In the genomic region with DNA sequence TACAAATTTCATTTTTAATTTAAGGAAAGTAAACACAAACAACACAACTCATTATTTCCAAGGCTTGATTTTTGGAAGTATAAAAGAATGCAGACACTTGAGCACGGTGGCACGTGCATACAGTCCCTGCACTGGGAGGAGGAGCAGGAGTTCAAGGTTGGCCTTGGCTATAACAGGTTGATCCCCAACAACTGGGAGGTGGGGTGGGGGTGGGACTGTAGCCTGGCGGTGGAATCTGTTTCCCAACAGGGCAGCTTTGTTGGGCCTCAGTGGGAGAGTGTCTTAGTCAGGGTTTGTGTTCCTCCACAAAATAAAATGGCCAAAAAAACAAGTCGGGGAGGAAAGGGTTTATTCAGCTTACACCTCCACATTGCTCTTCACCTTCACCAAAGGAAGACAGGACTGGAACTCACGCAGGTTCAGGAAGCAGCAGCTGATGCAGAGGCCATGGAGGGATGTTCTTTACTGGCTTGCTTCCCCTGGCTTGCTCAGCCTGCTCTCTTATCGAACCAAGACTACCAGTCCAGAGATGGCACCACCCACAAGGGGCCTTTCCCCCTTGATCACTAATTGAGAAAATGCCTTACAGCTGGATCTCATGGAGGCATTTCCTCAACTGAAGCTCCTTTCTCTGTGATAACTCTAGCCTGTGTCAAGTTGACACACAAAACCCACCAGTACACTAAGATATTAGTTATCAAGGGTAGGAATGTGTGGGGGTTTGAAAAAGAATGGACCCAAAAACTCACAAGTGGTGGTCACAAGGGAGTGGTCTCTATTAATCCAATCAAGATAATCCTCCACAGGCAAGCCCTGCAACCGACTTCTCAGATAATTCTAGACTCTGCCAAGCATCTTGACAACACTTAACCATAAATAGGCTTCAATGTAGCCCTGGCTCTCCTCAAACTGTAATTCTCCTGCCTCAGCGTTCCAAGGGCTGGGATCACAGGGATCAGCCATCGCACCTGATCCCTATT, we compare ENCODE assay signal across 1 mouse cellular context.
TF ChIP-seq lines count a peak whose summit lies in the region.

No protein-coding gene starts in this region.

TF ChIP-seq in CH12.LX, 34 proteins besides CTCF, POLR2A, EP300 and RAD21:
- no peak for TF ChIP-seq NELFE (IDR thresholded peaks at IDR 0.05; ENCODE audit: low read depth, low read length)
- TF ChIP-seq GABPA (IDR thresholded peaks at IDR 0.05; ENCODE audit: insufficient replicate concordance, low read depth, low read length), result no peak
- no peak for TF ChIP-seq TBP (conservative IDR thresholded peaks at IDR 0.05; ENCODE audit: low read depth, low read length)
- no peak for TF ChIP-seq POLR2AphosphoS2 (IDR thresholded peaks at IDR 0.05; ENCODE audit: low read depth, low read length)
- no peak for TF ChIP-seq TCF12 (IDR thresholded peaks at IDR 0.05; ENCODE audit: low read depth, low read length)
- TF ChIP-seq PAX5 (IDR thresholded peaks at IDR 0.05; ENCODE audit: low read length), result no peak
- TF ChIP-seq NRF1 (IDR thresholded peaks at IDR 0.05; ENCODE audit: low read depth, low read length), result no peak
- TF ChIP-seq SMC3 (IDR thresholded peaks at IDR 0.05; ENCODE audit: low read depth, low read length), result no peak
- no peak for TF ChIP-seq BHLHE40 (IDR thresholded peaks at IDR 0.05; ENCODE audit: low read depth, low read length)
- TF ChIP-seq ZC3H11A (IDR thresholded peaks at IDR 0.05; ENCODE audit: low read depth, low read length), result no peak
- no peak for TF ChIP-seq UBTF (IDR thresholded peaks at IDR 0.05; ENCODE audit: low read depth, low read length)
- TF ChIP-seq HCFC1 (IDR thresholded peaks at IDR 0.05; ENCODE audit: low read depth, low read length), result no peak
- TF ChIP-seq ELF1 (IDR thresholded peaks at IDR 0.05; ENCODE audit: low read depth, low read length), result no peak
